Mouse (Mus musculus) stomach, adult 2 months (tissue): ENCODE data around the gene 4933411K16Rik. TPM values are rescaled to one million over a fixed set of nuclear protein-coding genes. Genes with fewer than 3 reads are reported as not detected.

Experiments
- polyA plus RNA-seq: library from polyadenylated mRNA; depleted of rRNA; stranded (reverse); fragments of >200 nt; gene quantifications from 2 replicates; pipeline ENCODE4 v1.2.3, GENCODE M21; 2012; rRNA removed

The 4933411K16Rik gene
- polyA plus RNA-seq: not detected in 2 replicates

DNA sequence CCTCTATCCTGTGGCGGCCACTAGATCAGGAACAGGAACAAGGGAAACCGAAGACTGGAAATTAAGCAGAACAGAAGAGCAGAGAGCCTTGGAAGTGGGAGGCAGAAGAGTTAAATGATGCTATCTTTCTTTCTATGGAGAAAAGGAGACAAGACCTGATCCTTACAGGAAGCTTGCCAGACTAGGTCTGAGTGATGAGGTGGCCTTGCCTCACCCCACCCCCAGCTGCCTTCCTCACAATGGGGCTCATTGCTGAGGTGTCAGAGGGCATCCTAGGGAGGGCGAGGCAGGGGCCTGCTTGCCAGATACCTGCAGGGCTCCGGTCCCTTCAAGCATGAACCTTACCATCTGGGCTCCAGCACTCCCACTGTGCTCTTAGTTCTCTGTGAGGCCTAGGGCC is at the start of gene 4933411K16Rik:
Gene 4933411K16Rik, plus strand, starts transcription at position 301 of the 400 bp plus-strand sequence.

GRCm38 (mm10) chr19:42035456-42036248 is 16.4 kb upstream of the 4933411K16Rik start, which contains the start of gene Ankrd2:
Gene Ankrd2, plus strand, starts transcription at chr19:42036000.

GRCm38 (mm10) chr19:42045269-42046102 is 6.6 kb upstream of the 4933411K16Rik start, which contains the start of gene Hoga1:
Gene Hoga1, plus strand, starts transcription at chr19:42045610.

DNA sequence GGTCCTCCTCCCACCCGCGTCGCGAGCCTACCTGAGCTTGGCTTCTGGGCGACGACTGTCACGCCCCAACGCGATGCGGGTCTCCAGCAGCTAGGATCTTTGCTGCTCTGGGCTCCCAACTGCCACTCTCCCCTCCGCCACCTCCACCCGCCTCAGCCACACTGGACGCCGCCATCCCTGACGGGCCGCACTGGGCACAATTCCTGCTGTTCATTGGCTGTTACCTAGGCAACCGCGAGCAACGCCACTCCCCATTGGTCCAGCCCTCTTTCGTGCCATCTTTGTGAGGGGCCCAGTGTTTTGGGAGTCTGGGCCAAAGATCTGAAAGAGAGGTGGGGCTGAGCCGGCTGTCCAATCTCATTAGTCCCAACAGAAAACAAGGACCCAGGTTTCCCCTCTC is 34.1 kb downstream of the 4933411K16Rik start, which contains the start of gene Morn4:
Gene Morn4, minus strand, starts transcription at position 192 of the 400 bp plus-strand sequence.

GRCm38 (mm10) chr19:42089748-42090595 is 37.9 kb downstream of the 4933411K16Rik start, which contains the start of gene Pi4k2a:
Gene Pi4k2a, plus strand, starts transcription at chr19:42090470.

Other genes with a start within 250 kb of the 4933411K16Rik start
- 3.8 and 5.9 TPM in 2 replicates for gene Frat1, start 222.3 kb upstream of the 4933411K16Rik start, polyA plus RNA-seq
- 3.4 and 5.8 TPM in 2 replicates for gene Frat2, start 204.1 kb upstream of the 4933411K16Rik start, polyA plus RNA-seq
- 1.9 and 2.7 TPM in 2 replicates for gene Rrp12, start 156.1 kb upstream of the 4933411K16Rik start, polyA plus RNA-seq
- 105 and 148 TPM in 2 replicates for gene Pgam1, start 140.3 kb upstream of the 4933411K16Rik start, polyA plus RNA-seq
- gene Exosc1, start 118.8 kb upstream of the 4933411K16Rik start, polyA plus RNA-seq: 2.5 and 3.4 TPM in 2 replicates
- gene Zdhhc16, start 118.8 kb upstream of the 4933411K16Rik start, polyA plus RNA-seq: 29.1 and 32.4 TPM in 2 replicates
- gene Mms19, start 71.1 kb upstream of the 4933411K16Rik start, polyA plus RNA-seq: 19.0 and 22.6 TPM in 2 replicates
- gene Ubtd1, start 70.5 kb upstream of the 4933411K16Rik start, polyA plus RNA-seq: 15.6 and 23.6 TPM in 2 replicates
- 0.09 TPM in 1 of 2 replicates, not detected in the other for gene Ankrd2, start 16.2 kb upstream of the 4933411K16Rik start, polyA plus RNA-seq
- gene Hoga1, start 6.6 kb upstream of the 4933411K16Rik start, polyA plus RNA-seq: 0.39 and 0.90 TPM in 2 replicates
- 2.2 and 2.4 TPM in 2 replicates for gene Morn4, start 34.1 kb downstream of the 4933411K16Rik start, polyA plus RNA-seq
- gene Pi4k2a, start 38.2 kb downstream of the 4933411K16Rik start, polyA plus RNA-seq: 13.3 and 18.7 TPM in 2 replicates
- 37.5 and 71.1 TPM in 2 replicates for gene Avpi1, start 76.8 kb downstream of the 4933411K16Rik start, polyA plus RNA-seq
- 60.6 and 81.2 TPM in 2 replicates for gene Marveld1, start 95.2 kb downstream of the 4933411K16Rik start, polyA plus RNA-seq
- gene Zfyve27, start 111.7 kb downstream of the 4933411K16Rik start, polyA plus RNA-seq: 11.5 and 11.6 TPM in 2 replicates
- 6.6 and 8.4 TPM in 2 replicates for gene Sfrp5, start 150.0 kb downstream of the 4933411K16Rik start, polyA plus RNA-seq
- 0.39 and 0.63 TPM in 2 replicates for gene Golga7b, start 195.3 kb downstream of the 4933411K16Rik start, polyA plus RNA-seq